Mouse (Mus musculus): ENCODE data around the gene Enpp1.

Enpp1 gene

GRCm38 (mm10) chr10:24711480-24712366 is at the start of gene Enpp1:
Gene Enpp1, minus strand, starts transcription at chr10:24712159.
- peak; percentile 21 for DNase-seq

- DNase-seq = no peak
Observed at GRCm38 (mm10) chr10:24758326-24758915, 46.5 kb upstream of the Enpp1 start.

GRCm38 (mm10) chr10:24754874-24755540 is 43.0 kb upstream of the Enpp1 start:
- no peak for DNase-seq

GRCm38 (mm10) chr10:24754251-24754835 is 42.4 kb upstream of the Enpp1 start:
- DNase-seq = no peak

GRCm38 (mm10) chr10:24753536-24754250 is 41.7 kb upstream of the Enpp1 start:
- no peak for DNase-seq

- no peak for DNase-seq
Observed at GRCm38 (mm10) chr10:24742950-24743487, 31.1 kb upstream of the Enpp1 start.

- DNase-seq = no peak
Observed at GRCm38 (mm10) chr10:24741229-24742198, 29.6 kb upstream of the Enpp1 start.

GRCm38 (mm10) chr10:24739171-24739570 is 27.2 kb upstream of the Enpp1 start:
- no peak for DNase-seq

GRCm38 (mm10) chr10:24738456-24738855 is 26.5 kb upstream of the Enpp1 start:
- DNase-seq = no peak

- DNase-seq = no peak
Observed at GRCm38 (mm10) chr10:24735027-24735777, 23.2 kb upstream of the Enpp1 start.

- no peak for DNase-seq
Observed at GRCm38 (mm10) chr10:24727478-24727877, 15.5 kb upstream of the Enpp1 start.

GRCm38 (mm10) chr10:24725197-24725596 is 13.2 kb upstream of the Enpp1 start:
- no peak for DNase-seq

GRCm38 (mm10) chr10:24721841-24722240 is 9.9 kb upstream of the Enpp1 start:
- DNase-seq = no peak

GRCm38 (mm10) chr10:24719383-24719782 is 7.4 kb upstream of the Enpp1 start:
- no peak for DNase-seq

GRCm38 (mm10) chr10:24718720-24719119 is 6.8 kb upstream of the Enpp1 start:
- no peak for DNase-seq

GRCm38 (mm10) chr10:24718058-24718457 is 6.1 kb upstream of the Enpp1 start:
- no peak for DNase-seq

- no peak for DNase-seq
Observed at GRCm38 (mm10) chr10:24716232-24716631, 4.3 kb upstream of the Enpp1 start.

GRCm38 (mm10) chr10:24712901-24713300 is 942 bp upstream of the Enpp1 start:
- no peak for DNase-seq

- no peak for DNase-seq
Observed at GRCm38 (mm10) chr10:24712367-24712761, 405 bp upstream of the Enpp1 start.

- DNase-seq = no peak
Observed at GRCm38 (mm10) chr10:24711071-24711470, 888 bp downstream of the Enpp1 start.
